Mouse (Mus musculus): ENCODE measurements at regions not wholly inside any gene's neighbourhood (a gene's known extent, or its start where the extent isn't known, plus 50 kb on each side); places are given as distances from the start of the nearest gene placed in this dataset.

DNA sequence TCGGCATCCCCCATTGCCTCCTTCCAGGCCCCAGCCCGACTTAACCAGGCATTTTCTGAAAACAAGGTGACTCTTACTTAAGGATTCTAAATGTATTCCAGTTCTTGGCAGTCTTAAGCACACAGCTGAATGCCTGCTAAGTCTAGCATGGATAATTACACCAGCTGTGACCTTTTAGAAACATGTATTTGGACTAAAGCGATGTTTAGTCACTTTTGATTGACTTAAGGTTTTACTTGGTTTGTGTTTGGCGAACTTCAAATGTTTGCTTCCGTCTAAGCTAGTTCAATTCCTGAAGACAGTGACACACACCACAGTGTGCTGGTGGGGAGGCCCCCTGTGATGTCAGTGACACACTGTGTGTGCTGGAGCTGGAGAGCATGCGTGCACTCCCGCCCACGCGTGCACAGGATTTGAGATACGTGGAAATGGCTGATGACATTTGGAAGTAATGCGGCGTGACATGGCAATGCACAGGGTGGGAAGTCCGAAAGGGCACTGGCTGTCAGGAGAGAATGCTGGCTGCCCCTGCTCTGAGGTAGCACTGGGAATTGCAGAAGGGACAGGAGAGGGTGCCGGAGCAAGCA lies 179.0 kb upstream of the Cdh13 start:
- H3K4me3 ChIP-seq: no peak overlapping the region
- no peak overlapping the region for H3K27ac ChIP-seq
- H3K4me1 ChIP-seq: peaks cover 7% of the 10 kb centered on the region
- no peak overlapping the region for H3K4me2 ChIP-seq
- 71% methylated on average over 14 of the region's 14 CpGs for WGBS
- H3K9me3 ChIP-seq: no peaks in the 10 kb centered on the region
- no peak overlapping the region for H3K9ac ChIP-seq
- H3K36me3 ChIP-seq: no peaks in the 10 kb centered on the region
- H3K27me3 ChIP-seq: no peaks in the 10 kb centered on the region
- no peak for ATAC-seq (ENCODE audit: insufficient number of reproducible peaks, low FRiP score, low TSS enrichment, low read depth)

DNA sequence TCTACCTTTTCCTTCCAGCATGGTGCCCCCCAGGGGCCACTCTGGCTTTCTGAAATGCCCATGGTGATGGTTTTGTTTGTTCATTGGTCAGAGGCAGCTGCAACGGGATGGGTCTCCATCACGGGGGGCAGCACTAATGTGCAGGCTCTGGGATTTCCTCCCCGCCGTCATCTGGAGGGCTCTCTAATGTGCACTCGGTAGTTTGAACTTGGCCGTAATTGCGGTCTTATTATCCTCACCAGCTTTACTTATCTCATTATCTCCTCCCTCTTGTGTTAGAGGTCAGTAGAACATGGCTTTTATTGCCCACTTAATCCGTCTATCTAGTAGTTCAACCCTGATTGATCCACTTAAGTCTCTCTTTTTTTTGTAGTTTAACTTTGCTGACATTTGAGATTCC lies 182.2 kb upstream of the Cdh13 start:
- WGBS: 25% methylated on average over 8 of the region's 8 CpGs
- no peak for ATAC-seq (ENCODE audit: insufficient number of reproducible peaks, low FRiP score, low TSS enrichment, low read depth)
- no peaks in the 10 kb centered on the region for H3K36me3 ChIP-seq
- H3K4me1 ChIP-seq: peaks cover 7% of the 10 kb centered on the region
- no peaks in the 10 kb centered on the region for H3K27me3 ChIP-seq
- no peak overlapping the region for H3K4me2 ChIP-seq
- H3K27ac ChIP-seq: no peak overlapping the region
- H3K9me3 ChIP-seq: no peaks in the 10 kb centered on the region
- no peak overlapping the region for H3K9ac ChIP-seq
- H3K4me3 ChIP-seq: no peak overlapping the region

DNA sequence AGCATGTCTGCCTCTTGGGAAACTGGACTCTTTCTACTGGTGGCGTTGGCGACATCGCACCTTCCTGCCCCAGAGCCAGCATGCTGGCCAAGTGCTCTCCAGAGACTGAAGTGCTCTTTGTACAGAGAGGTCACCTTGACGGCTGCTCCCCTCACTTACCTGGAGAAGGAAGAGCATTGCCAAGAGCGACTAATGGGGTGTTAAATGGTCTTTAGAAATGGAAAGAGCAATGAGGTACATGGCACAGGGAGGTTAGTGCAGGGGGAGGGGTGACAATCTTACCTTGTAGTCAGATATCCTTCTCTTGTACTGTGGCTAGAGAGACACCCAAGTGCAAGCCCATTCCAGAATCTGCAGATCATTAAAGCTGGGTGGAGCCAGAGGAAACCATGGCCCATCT lies 220.8 kb upstream of the Cdh13 start:
- Histone ChIP-seq H3K36me3 (no peaks in the 10 kb centered on the region), H3K9me3 (no peaks in the 10 kb centered on the region), H3K4me1 (no peaks in the 10 kb centered on the region), H3K9ac (no peak overlapping the region), H3K27me3 (no peaks in the 10 kb centered on the region), H3K27ac (no peak overlapping the region), H3K4me2 (no peak overlapping the region), H3K4me3 (no peak overlapping the region)
- ATAC-seq (ENCODE audit: insufficient number of reproducible peaks, low FRiP score, low TSS enrichment, low read depth): no peak
- WGBS: 62% methylated on average over 5 of the region's 5 CpGs

DNA sequence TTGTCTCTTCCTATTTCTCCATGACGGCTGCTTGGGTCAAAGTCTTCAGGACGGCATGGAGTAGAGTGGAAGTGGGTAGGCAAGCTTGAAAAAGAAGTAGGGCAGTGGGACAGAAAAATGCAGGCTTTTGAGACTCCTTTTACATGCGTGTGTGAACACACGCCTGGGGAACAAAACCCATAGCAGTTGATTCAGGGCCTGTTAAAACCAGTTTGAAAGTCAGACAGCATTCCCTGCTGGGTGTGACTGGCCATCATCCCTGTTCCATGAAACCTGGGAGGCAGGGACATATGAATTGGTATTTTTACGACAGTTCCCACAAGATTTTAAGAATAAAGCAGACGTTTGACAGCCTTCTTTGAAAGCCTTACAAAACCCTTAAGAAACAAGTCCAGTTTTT lies 226.8 kb upstream of the Cdh13 start:
- Histone ChIP-seq H3K4me3 (no peak overlapping the region), H3K36me3 (no peaks in the 10 kb centered on the region), H3K4me1 (no peaks in the 10 kb centered on the region), H3K9me3 (no peaks in the 10 kb centered on the region), H3K27ac (no peak overlapping the region), H3K4me2 (no peak overlapping the region), H3K9ac (no peak overlapping the region), H3K27me3 (no peaks in the 10 kb centered on the region)
- 67% methylated on average over 6 of the region's 6 CpGs for WGBS
- ATAC-seq (ENCODE audit: insufficient number of reproducible peaks, low FRiP score, low TSS enrichment, low read depth): no peak

DNA sequence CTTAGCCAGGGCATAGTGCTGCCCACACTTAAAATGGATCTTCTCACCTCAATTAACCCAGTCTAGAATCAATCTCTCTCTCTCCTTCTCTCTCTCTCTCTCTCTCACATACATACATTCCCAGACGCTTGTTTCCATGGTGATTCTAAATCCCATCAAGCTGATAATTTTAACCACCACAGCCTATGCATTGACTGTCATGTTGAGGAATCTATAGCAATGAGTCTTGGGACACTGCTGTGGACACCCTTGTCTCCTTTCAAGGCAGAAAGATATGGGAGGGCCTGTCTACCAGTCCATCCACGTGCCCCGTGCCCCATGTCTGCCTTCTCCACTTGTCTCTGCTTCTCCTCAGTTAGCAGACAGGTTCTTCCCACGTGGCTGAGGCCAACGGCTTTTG lies 228.0 kb upstream of the Cdh13 start:
- H3K27me3 ChIP-seq: no peaks in the 10 kb centered on the region
- no peaks in the 10 kb centered on the region for H3K4me1 ChIP-seq
- no peak overlapping the region for H3K4me3 ChIP-seq
- no peak for ATAC-seq (ENCODE audit: insufficient number of reproducible peaks, low FRiP score, low TSS enrichment, low read depth)
- no peak overlapping the region for H3K4me2 ChIP-seq
- H3K9ac ChIP-seq: no peak overlapping the region
- H3K9me3 ChIP-seq: no peaks in the 10 kb centered on the region
- 85% methylated on average over 5 of the region's 5 CpGs for WGBS
- H3K36me3 ChIP-seq: no peaks in the 10 kb centered on the region
- H3K27ac ChIP-seq: no peak overlapping the region

DNA sequence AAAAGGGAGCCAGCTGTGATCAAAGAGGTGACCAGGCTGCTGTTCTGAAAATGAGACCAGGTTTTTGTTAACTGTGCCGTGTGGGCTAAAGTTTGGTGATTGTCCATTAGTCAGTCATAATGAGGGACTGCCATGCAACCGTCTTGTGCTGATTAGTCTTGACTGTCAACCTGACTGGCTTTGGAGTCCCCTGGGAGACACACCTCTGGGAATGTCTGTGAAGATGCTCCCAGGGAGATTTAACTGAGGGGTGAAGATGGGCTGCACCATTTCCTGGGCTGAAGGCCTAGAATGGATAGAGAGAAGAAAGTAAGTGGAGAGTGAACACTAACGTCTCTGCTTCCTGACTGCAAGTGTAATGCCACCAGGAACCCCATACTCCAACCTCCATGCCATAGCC lies 233.1 kb upstream of the Cdh13 start:
- Histone ChIP-seq H3K4me1 (no peaks in the 10 kb centered on the region), H3K9ac (no peak overlapping the region), H3K36me3 (no peaks in the 10 kb centered on the region), H3K4me2 (no peak overlapping the region), H3K9me3 (no peaks in the 10 kb centered on the region), H3K27me3 (no peaks in the 10 kb centered on the region), H3K4me3 (no peak overlapping the region), H3K27ac (no peak overlapping the region)
- WGBS: 78% methylated on average over 3 of the region's 3 CpGs
- ATAC-seq (ENCODE audit: insufficient number of reproducible peaks, low FRiP score, low TSS enrichment, low read depth): no peak

DNA sequence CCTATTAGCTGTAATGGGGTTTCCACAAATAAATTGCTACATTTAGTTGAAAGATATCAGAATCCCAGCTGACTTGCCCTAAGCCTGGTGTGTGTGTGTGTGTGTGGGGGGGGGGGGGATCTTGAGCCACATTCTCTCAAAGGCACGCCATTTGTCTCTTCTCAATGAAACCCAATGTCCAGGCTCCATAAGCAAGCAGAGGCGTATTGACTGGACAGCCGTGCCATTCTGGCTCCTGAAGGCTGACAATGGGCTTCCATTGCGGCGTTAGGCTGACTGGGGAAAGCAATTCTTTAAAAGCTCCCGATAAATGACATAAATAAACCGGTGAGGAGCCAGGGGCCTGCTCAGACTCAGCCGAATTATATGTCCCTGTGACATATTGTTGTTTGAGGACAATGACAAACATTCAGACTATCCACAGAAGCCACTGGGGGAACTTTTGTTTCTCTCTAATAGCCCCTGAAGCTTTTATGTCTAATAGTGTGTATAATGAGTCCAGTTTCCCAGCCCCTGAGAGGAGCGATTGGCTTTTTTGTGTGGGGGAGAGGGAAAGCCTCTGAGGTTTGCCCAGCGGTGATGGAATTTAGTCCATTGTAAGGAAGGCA lies 240.6 kb upstream of the Mphosph6 start:
- ATAC-seq (ENCODE audit: insufficient number of reproducible peaks, low FRiP score, low TSS enrichment, low read depth): no peak
- no peaks in the 10 kb centered on the region for H3K36me3 ChIP-seq

DNA sequence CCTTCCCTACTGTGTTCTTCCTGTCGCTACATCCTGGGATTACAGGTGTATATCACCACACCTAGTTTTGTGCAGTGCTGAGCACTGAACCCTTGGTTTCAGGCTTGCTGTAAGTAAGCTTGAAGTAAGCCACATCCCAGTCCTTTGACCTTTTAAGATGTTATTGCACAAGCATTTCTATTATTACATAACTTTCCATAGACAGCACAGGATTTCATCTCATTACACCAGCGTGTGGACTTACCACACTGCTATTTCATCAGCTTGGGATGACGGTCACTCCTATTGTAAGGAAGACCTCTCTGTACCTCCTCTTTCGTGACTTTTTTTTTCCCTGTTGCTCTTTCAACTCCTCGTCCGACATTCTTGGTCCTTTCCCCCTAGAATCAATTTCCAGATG lies 239.5 kb upstream of the Mphosph6 start:
- Histone ChIP-seq H3K36me3 (no peaks in the 10 kb centered on the region), H3K4me2 (no peak overlapping the region), H3K4me1 (no peaks in the 10 kb centered on the region), H3K27me3 (no peaks in the 10 kb centered on the region), H3K9ac (no peak overlapping the region), H3K4me3 (no peak overlapping the region), H3K27ac (no peak overlapping the region), H3K9me3 (no peaks in the 10 kb centered on the region)
- 75% methylated on average over 6 of the region's 6 CpGs for WGBS
- ATAC-seq (ENCODE audit: insufficient number of reproducible peaks, low FRiP score, low TSS enrichment, low read depth): no peak

More for the DNA sequence above, 240.6 kb upstream of the Mphosph6 start:
- no peaks in the 10 kb centered on the region for H3K27me3 ChIP-seq
- H3K4me2 ChIP-seq: no peak overlapping the region
- no peaks in the 10 kb centered on the region for H3K9me3 ChIP-seq
- no peak overlapping the region for H3K27ac ChIP-seq
- no peak overlapping the region for H3K9ac ChIP-seq
- 76% methylated on average over 10 of the region's 10 CpGs for WGBS
- H3K4me1 ChIP-seq: no peaks in the 10 kb centered on the region
- H3K4me3 ChIP-seq: no peak overlapping the region

DNA sequence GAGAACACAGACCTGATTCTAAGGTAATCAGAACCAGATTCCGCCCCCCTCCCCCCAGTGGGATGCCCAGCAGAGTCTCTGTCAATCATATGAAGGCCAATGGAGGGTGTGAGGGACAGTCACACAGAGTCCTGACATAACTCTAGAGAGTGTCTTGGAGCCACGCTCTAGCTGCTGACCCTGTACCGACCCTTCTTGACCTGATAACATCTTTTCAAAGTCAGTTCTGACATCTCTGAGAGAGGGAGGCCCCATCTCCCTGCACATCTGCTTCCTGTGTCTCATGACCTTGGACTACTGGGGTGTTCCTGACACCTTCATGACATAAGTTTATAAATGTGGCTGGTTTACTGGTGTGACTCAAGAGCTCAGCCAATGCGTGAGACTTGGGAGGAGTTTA lies 236.1 kb upstream of the Mphosph6 start:
- ATAC-seq (ENCODE audit: insufficient number of reproducible peaks, low FRiP score, low TSS enrichment, low read depth): no peak
- no peaks in the 10 kb centered on the region for H3K36me3 ChIP-seq
- H3K4me2 ChIP-seq: no peak overlapping the region
- no peaks in the 10 kb centered on the region for H3K9me3 ChIP-seq
- H3K4me1 ChIP-seq: no peaks in the 10 kb centered on the region
- H3K9ac ChIP-seq: no peak overlapping the region
- no peaks in the 10 kb centered on the region for H3K27me3 ChIP-seq
- no peak overlapping the region for H3K27ac ChIP-seq
- H3K4me3 ChIP-seq: no peak overlapping the region
- WGBS: 67% methylated on average over 4 of the region's 4 CpGs

DNA sequence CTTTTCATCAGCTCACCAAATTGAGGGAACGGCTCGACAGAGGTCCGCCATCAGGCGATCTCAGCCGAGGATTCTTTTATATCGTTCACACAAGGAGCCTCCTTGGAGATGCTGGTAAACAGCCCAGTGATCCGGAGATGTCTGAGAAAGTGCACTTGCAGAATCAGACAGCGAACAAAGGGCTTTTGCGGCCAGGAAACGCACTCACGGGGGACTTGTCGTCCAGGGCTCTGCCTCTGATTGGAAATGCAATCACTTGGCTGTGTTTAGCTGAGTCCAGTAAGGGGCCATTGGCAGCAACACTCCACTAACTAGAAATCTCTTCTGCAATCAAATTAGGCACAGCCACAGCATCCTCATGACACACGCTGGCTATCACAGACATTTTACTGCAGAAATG lies 232.3 kb upstream of the Mphosph6 start:
- WGBS: 61% methylated on average over 13 of the region's 13 CpGs
- no peak for ATAC-seq (ENCODE audit: insufficient number of reproducible peaks, low FRiP score, low TSS enrichment, low read depth)
- no peak overlapping the region for H3K9ac ChIP-seq
- no peak overlapping the region for H3K27ac ChIP-seq
- H3K36me3 ChIP-seq: no peaks in the 10 kb centered on the region
- H3K9me3 ChIP-seq: no peaks in the 10 kb centered on the region
- no peaks in the 10 kb centered on the region for H3K27me3 ChIP-seq
- H3K4me3 ChIP-seq: no peak overlapping the region
- H3K4me2 ChIP-seq: no peak overlapping the region
- H3K4me1 ChIP-seq: no peaks in the 10 kb centered on the region

DNA sequence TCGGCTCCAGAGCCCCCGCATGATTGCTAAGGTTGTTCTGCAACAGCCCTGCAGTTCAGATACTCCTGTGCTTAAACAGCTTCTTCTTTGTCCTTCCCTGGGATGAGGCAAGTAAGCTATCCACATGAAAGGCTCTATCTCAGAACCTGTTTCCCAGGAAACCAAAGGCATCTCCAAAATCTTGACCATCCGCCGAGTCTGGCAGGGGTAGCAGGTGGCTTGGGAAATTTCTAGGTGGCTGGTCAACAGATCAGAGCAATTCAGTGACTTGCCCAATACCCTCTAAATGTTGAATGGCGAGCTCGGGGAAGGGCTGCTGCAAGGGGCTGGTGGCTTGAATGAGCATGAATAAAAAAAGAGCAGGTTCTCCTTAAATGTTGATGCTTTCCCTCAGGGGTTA lies 229.7 kb upstream of the Mphosph6 start:
- Histone ChIP-seq H3K36me3 (no peaks in the 10 kb centered on the region), H3K9ac (no peak overlapping the region), H3K27me3 (no peaks in the 10 kb centered on the region), H3K4me2 (no peak overlapping the region), H3K9me3 (no peaks in the 10 kb centered on the region), H3K4me3 (no peak overlapping the region), H3K4me1 (no peaks in the 10 kb centered on the region), H3K27ac (no peak overlapping the region)
- ATAC-seq (ENCODE audit: insufficient number of reproducible peaks, low FRiP score, low TSS enrichment, low read depth): no peak
- 63% methylated on average over 6 of the region's 6 CpGs for WGBS

DNA sequence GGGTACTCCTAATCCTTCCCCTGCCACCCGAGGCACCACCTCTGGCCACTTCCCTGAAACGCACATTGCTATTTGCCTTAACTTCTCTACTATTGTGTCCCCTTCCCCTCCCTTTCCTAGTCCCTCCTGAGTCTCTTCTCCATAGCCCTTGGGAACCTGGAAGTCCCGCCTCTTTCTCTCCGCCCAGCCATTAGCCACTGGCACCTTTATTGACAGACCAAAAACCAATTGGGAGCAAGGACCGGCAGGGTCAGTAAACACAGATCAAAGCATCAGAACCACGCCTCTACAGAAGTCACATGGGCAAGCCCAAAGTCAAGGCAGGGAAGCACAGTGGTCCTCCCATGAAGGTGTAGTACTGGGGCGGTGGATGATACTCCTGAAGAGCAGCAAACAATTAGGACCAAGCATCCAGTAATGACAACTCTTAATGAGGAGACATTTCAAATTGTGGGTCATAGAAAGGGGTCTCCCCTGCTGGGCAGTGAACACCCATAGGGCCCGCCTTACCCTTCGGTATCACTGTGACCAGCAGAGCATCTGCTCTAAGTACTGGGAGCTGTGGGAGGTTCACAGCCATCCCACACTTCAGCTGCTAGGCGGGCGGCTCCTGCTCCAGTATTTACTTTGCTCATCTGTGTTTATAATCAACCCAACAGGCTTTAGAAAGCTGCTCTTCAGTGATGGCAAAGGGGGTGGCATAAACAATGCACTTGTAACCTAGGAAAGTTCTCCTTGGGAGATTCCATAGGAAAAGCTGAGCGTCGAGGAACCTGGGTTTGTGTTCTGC lies 226.5 kb upstream of the Mphosph6 start:
- no peak overlapping the region for H3K27ac ChIP-seq
- H3K4me1 ChIP-seq: no peaks in the 10 kb centered on the region
- ATAC-seq (ENCODE audit: insufficient number of reproducible peaks, low FRiP score, low TSS enrichment, low read depth): no peak
- WGBS: 88% methylated on average over 13 of the region's 13 CpGs
- H3K9me3 ChIP-seq: no peaks in the 10 kb centered on the region
- H3K36me3 ChIP-seq: no peaks in the 10 kb centered on the region
- no peak overlapping the region for H3K4me2 ChIP-seq
- no peaks in the 10 kb centered on the region for H3K27me3 ChIP-seq
- no peak overlapping the region for H3K4me3 ChIP-seq
- H3K9ac ChIP-seq: no peak overlapping the region

All from limb, embryonic 15.5 days (tissue).